Mouse (Mus musculus) megakaryocyte, embryonic 14.5 days (primary cell): ENCODE results near the gene Ttc38.

Experiments
- FLI1 ChIP-seq: IDR thresholded peaks from 2 replicates; pipeline ENCODE4 v1.6.1; 2012; ENCODE audit warnings: low read length, inconsistent platforms, mixed read lengths
- GATA1 ChIP-seq: IDR thresholded peaks from 3 replicates; pipeline ENCODE4 v1.6.1; 2012; ENCODE audit warnings: mixed read lengths, low read length, inconsistent platforms, borderline replicate concordance

DNA sequence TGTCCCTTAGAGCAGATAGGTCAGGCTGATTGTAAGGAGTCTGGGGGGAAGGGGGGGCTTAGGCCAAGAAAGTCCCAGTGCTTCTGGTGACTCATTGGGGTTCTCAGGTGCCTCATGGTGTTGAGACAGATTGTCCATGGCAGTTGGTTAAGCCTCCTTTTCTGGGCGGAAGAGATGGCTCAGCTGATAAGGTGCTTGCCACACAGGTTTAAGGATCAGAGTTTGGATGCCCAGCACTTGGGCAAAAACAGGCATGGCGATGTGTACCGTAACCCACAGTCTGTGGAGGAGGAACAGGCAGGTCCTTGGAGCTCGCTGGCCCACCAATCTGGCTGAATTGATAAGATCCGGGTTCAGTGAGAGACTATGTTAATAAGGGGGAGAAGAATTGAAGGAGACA, 4.8 kb downstream of the Ttc38 start:
- TF ChIP-seq GATA1 (no peak), FLI1 (no peak)
